Mouse (Mus musculus): ENCODE results near the gene Nbas. TPM values are rescaled to one million over a fixed set of nuclear protein-coding genes. Genes with fewer than 3 reads are reported as not detected.

The Nbas gene
- polyA plus RNA-seq, 1 experiment: not detected

GRCm38 (mm10) chr12:13609027-13609426, 340.1 kb downstream of the Nbas start:
- Histone ChIP-seq H3K4me1 (ENCODE audit: control insufficient read depth, insufficient read depth, low read length) (peaks cover 2% of the 10 kb centered on the region; the same call in 1 of the 2 replicates), H3K27ac (ENCODE audit: insufficient read depth, low read depth, low read length) (no peak overlapping the region), H3K4me3 (ENCODE audit: insufficient read depth, low read depth, low read length) (no peak overlapping the region)
- WGBS: 68% methylated on average over 11 of the region's 11 CpGs
- TF ChIP-seq CTCF (IDR thresholded peaks at IDR 0.05; ENCODE audit: insufficient read depth, low read depth, low read length) (no peak), POLR2A (IDR thresholded peaks at IDR 0.05; ENCODE audit: insufficient read depth, low read depth, low read length) (no peak)

- WGBS: 27% methylated on average over 2 of the region's 2 CpGs
- peaks cover 7% of the 10 kb centered on the region for H3K4me1 ChIP-seq (ENCODE audit: control insufficient read depth, insufficient read depth, low read length)
- no peak overlapping the region for H3K27ac ChIP-seq (ENCODE audit: insufficient read depth, low read depth, low read length)
- TF ChIP-seq POLR2A (IDR thresholded peaks at IDR 0.05; ENCODE audit: insufficient read depth, low read depth, low read length) (no peak), CTCF (IDR thresholded peaks at IDR 0.05; ENCODE audit: insufficient read depth, low read depth, low read length) (no peak)
- no peak overlapping the region for H3K4me3 ChIP-seq (ENCODE audit: insufficient read depth, low read depth, low read length)
These were observed 344.1 kb downstream of the Nbas start for GRCm38 (mm10) chr12:13613041-13613440.

- TF ChIP-seq POLR2A (IDR thresholded peaks at IDR 0.05; ENCODE audit: insufficient read depth, low read depth, low read length) (no peak), CTCF (IDR thresholded peaks at IDR 0.05; ENCODE audit: insufficient read depth, low read depth, low read length) (no peak)
- WGBS: 41% methylated on average over 7 of the region's 7 CpGs
- Histone ChIP-seq H3K27ac (ENCODE audit: insufficient read depth, low read depth, low read length) (no peak overlapping the region; the same call in 1 of the 2 replicates), H3K4me1 (ENCODE audit: control insufficient read depth, insufficient read depth, low read length) (peaks cover 7% of the 10 kb centered on the region), H3K4me3 (ENCODE audit: insufficient read depth, low read depth, low read length) (no peak overlapping the region)
These were observed 346.7 kb downstream of the Nbas start for GRCm38 (mm10) chr12:13615661-13616060.

GRCm38 (mm10) chr12:13622150-13622822, 353.4 kb downstream of the Nbas start:
- H3K4me3 ChIP-seq (ENCODE audit: insufficient read depth, low read depth, low read length): no peak overlapping the region
- 90% methylated on average over 15 of the region's 15 CpGs for WGBS
- peaks cover under 1% of the 10 kb centered on the region; the same call in 1 of the 2 replicates for H3K4me1 ChIP-seq (ENCODE audit: control insufficient read depth, insufficient read depth, low read length)
- H3K27ac ChIP-seq (ENCODE audit: insufficient read depth, low read depth, low read length): no peak overlapping the region
- TF ChIP-seq POLR2A (IDR thresholded peaks at IDR 0.05; ENCODE audit: insufficient read depth, low read depth, low read length) (no peak), CTCF (IDR thresholded peaks at IDR 0.05; ENCODE audit: insufficient read depth, low read depth, low read length) (no peak)

GRCm38 (mm10) chr12:13626803-13627706, 358.1 kb downstream of the Nbas start:
- WGBS: 42% methylated on average over 12 of the region's 12 CpGs
- Histone ChIP-seq H3K27ac (ENCODE audit: insufficient read depth, low read depth, low read length) (no peak overlapping the region), H3K4me1 (ENCODE audit: control insufficient read depth, insufficient read depth, low read length) (peaks cover 3% of the 10 kb centered on the region; the same call in 1 of the 2 replicates), H3K4me3 (ENCODE audit: insufficient read depth, low read depth, low read length) (no peak overlapping the region)
- no peak for TF ChIP-seq CTCF (IDR thresholded peaks at IDR 0.05; ENCODE audit: insufficient read depth, low read depth, low read length)
- no peak for TF ChIP-seq POLR2A (IDR thresholded peaks at IDR 0.05; ENCODE audit: insufficient read depth, low read depth, low read length)

Other genes starting within 250 kb of the Nbas start
- 126 TPM in 1 of 2 replicates, not detected in the other for gene Ddx1, start 19.9 kb upstream of the Nbas start, polyA plus RNA-seq (2012; ENCODE audit: insufficient read depth, insufficient read length, low replicate concordance, missing spikeins)

All from olfactory bulb, adult 2 months (tissue).